Comparison of ENCODE assay signal across 12 mouse cellular contexts in genomic region chr13:55522730-55523129, GRCm38 (mm10). TPM values are rescaled to one million over a fixed set of nuclear protein-coding genes. Genes with fewer than 3 reads are reported as not detected.
A peak's percentile ranks its signal among the peaks of the same experiment; 100 is the strongest.
DNase-seq lines count a peak whose midpoint lies in the region; ATAC-seq and TF ChIP-seq lines count a peak whose summit lies in the region.
"Had no signal": no experiment of that assay in that cellular context is flagged by ENCODE, and none has a peak within 500 bp of the region (broad histone marks: within the 10 kb centered on the region; RNA-seq: fewer than 3 reads in every experiment).

No protein-coding gene starts in this region.

- peaks cover 6% of the 10 kb centered on the region for H3K4me1 ChIP-seq in kidney, embryonic 14.5 days (ENCODE audit: control insufficient read depth, insufficient read depth, low read length)
- H3K4me1 ChIP-seq in ES-E14 (ENCODE audit: control insufficient read depth in 2 of 2, insufficient read depth in 2 of 2, low read length in 2 of 2, poor library complexity in 1 of 2), result peaks cover 4 to 5% of the 10 kb centered on the region in 2 experiments; a peak in 2 of 4 replicates
- no peaks in the 10 kb centered on the region for H3K4me1 ChIP-seq in neural tube, embryonic 15.5 days
- H3K4me1 ChIP-seq: embryonic facial prominence, embryonic 13.5 days had no signal

- H3K36me3 ChIP-seq in kidney, embryonic 14.5 days (ENCODE audit: control insufficient read depth, insufficient read depth, low read length), result 0 out of 2 replicates have a peak, but pooled peaks cover 3% of the 10 kb centered on the region
- H3K36me3 ChIP-seq in ES-E14 (ENCODE audit: control insufficient read depth, insufficient read depth, low read length, poor library complexity, severe bottlenecking), result no peaks in the 10 kb centered on the region
- H3K36me3 ChIP-seq in neural tube, embryonic 15.5 days, result no peaks in the 10 kb centered on the region
- H3K36me3 ChIP-seq: embryonic facial prominence, embryonic 13.5 days had no signal

- H3K9ac ChIP-seq in kidney, embryonic 14.5 days (ENCODE audit: low read depth, low read length), result no peak overlapping the region
- H3K9ac ChIP-seq in ES-E14 (ENCODE audit: insufficient read depth, low read depth, low read length, poor library complexity, severe bottlenecking), result peak overlapping the region; percentile 8; the same call in 1 of the 2 replicates
- H3K9ac ChIP-seq in neural tube, embryonic 15.5 days (replicated peaks), result no peak overlapping the region
- H3K9ac ChIP-seq: embryonic facial prominence, embryonic 13.5 days; liver, embryonic 14.5 days had no signal

- ATAC-seq in kidney, embryonic 14.5 days (ENCODE audit: low FRiP score, low TSS enrichment), result 0 out of 2 replicates have a peak, but pooled peaks have one; percentile 10
- no peak for ATAC-seq in neural tube, embryonic 15.5 days (ENCODE audit: low FRiP score)

- H3K4me2 ChIP-seq in kidney, embryonic 14.5 days (replicated peaks; ENCODE audit: low read depth, low read length), result no peak overlapping the region
- no peak overlapping the region for H3K4me2 ChIP-seq in neural tube, embryonic 15.5 days
- H3K4me2 ChIP-seq: embryonic facial prominence, embryonic 13.5 days; midbrain, embryonic 11.5 days had no signal

- 61% methylated on average over 8 of the region's 8 CpGs for WGBS in kidney, embryonic 14.5 days
- 57% methylated on average over 8 of the region's 8 CpGs for WGBS in neural tube, embryonic 15.5 days

- no peak for DNase-seq in kidney, postnatal 25 days
- no peak for DNase-seq in ES-E14 (ENCODE audit: low read depth, low spot score)
- peak; percentile 54 for DNase-seq in fibroblast of lung, adult 2 months (ENCODE audit: low read depth)
- peak; percentile 40 to 52 for DNase-seq in heart, postnatal 10 days
- no peak for DNase-seq in B cell, adult 2 months
- DNase-seq in embryo, embryonic 9.5 days (ENCODE audit: extremely low spot score), result no peak

- in situ Hi-C loops in ES-E14 (cut with MboI; ENCODE audit: low sequenced_read_pairs in 2 of 2, unreplicated experiment in 2 of 2), result no loop called here

- no peak overlapping the region for H3K4me3 ChIP-seq in kidney, embryonic 14.5 days (ENCODE audit: low read length)
- peak overlapping the region; percentile 31 to 57; a peak in 2 of 4 replicates for H3K4me3 ChIP-seq in ES-E14 (ENCODE audit: insufficient read depth in 1 of 2, low read depth in 1 of 2, low read length in 2 of 2, poor library complexity in 1 of 2, severe bottlenecking in 1 of 2)
- H3K4me3 ChIP-seq in neural tube, embryonic 15.5 days (replicated peaks), result no peak overlapping the region
- H3K4me3 ChIP-seq: embryonic facial prominence, embryonic 13.5 days had no signal

- intact Hi-C loops in heart, postnatal 10 days (cut with DNase I), result no loop called here

- H3K27ac ChIP-seq in kidney, embryonic 14.5 days (ENCODE audit: low read depth, low read length), result no peak overlapping the region
- no peak overlapping the region for H3K27ac ChIP-seq in ES-E14 (ENCODE audit: insufficient read depth, low read depth, low read length, poor library complexity, severe bottlenecking)
- H3K27ac ChIP-seq in neural tube, embryonic 15.5 days (replicated peaks), result no peak overlapping the region
- H3K27ac ChIP-seq: embryonic facial prominence, embryonic 13.5 days; liver, embryonic 14.5 days had no signal

- no peaks in the 10 kb centered on the region for H3K27me3 ChIP-seq in kidney, embryonic 14.5 days (ENCODE audit: control insufficient read depth, insufficient read depth, low read length)
- no peaks in the 10 kb centered on the region for H3K27me3 ChIP-seq in neural tube, embryonic 15.5 days (replicated peaks)
- H3K27me3 ChIP-seq: CH12.LX; embryonic facial prominence, embryonic 13.5 days had no signal

- H3K9me3 ChIP-seq in kidney, embryonic 14.5 days (ENCODE audit: control insufficient read depth, low read length), result no peaks in the 10 kb centered on the region
- H3K9me3 ChIP-seq in ES-E14 (ENCODE audit: control insufficient read depth, insufficient read depth, low read depth, low read length), result no peaks in the 10 kb centered on the region
- H3K9me3 ChIP-seq in neural tube, embryonic 15.5 days (replicated peaks), result no peaks in the 10 kb centered on the region
- H3K9me3 ChIP-seq: embryonic facial prominence, embryonic 13.5 days had no signal

TF ChIP-seq in ES-E14, 5 proteins besides CTCF, POLR2A, EP300 and RAD21:
- TF ChIP-seq MAFK (IDR thresholded peaks at IDR 0.05; ENCODE audit: insufficient read depth, low read depth, low read length), result no peak
- no peak for TF ChIP-seq ZC3H11A (IDR thresholded peaks at IDR 0.05; ENCODE audit: borderline replicate concordance, low read depth, low read length)
- no peak for TF ChIP-seq CHD2 (IDR thresholded peaks at IDR 0.05; ENCODE audit: low read depth, low read length)
- no peak for TF ChIP-seq ZNF384 (IDR thresholded peaks at IDR 0.05; ENCODE audit: low read depth, low read length)
- TF ChIP-seq HCFC1 (IDR thresholded peaks at IDR 0.05; ENCODE audit: borderline replicate concordance, insufficient read depth, low read length), result no peak
TF ChIP-seq in ES-E14: peak in this region for 0.

RNA-seq across cellular contexts. Expression of gene Dok3, which starts 6.4 kb away (rescaled TPM):
- 1.9 and 2.2 TPM in 2 replicates for polyA plus RNA-seq in kidney, embryonic 14.5 days (2014; fragmentation: Nextera tagmentation; extraction: Ambion mirVana)
- 0.98 and 1.7 TPM in 2 replicates for total RNA-seq in ES-E14 (2012; rRNA removed)
- total RNA-seq in heart, postnatal 10 days (2021), result 1 to 10 TPM; 1.7 to 1.8 TPM
- polyA plus RNA-seq in neural tube, embryonic 15.5 days (2015; fragmentation: Nextera tagmentation; extraction: Ambion mirVana), result 4.2 and 4.6 TPM in 2 replicates

RNA-seq across cellular contexts. Expression of gene Pdlim7, which starts 9.3 kb away (rescaled TPM):
- 136 and 141 TPM in 2 replicates for polyA plus RNA-seq in kidney, embryonic 14.5 days (2014; fragmentation: Nextera tagmentation; extraction: Ambion mirVana)
- 46.7 and 58.2 TPM in 2 replicates for total RNA-seq in ES-E14 (2012; rRNA removed)
- 10 to 100 TPM; 63.6 to 74.2 TPM for total RNA-seq in heart, postnatal 10 days (2021)
- polyA plus RNA-seq in neural tube, embryonic 15.5 days (2015; fragmentation: Nextera tagmentation; extraction: Ambion mirVana), result 169 and 176 TPM in 2 replicates

RNA-seq across cellular contexts. Expression of gene Ddx41, which starts 13.7 kb away (rescaled TPM):
- polyA plus RNA-seq in kidney, embryonic 14.5 days (2014; fragmentation: Nextera tagmentation; extraction: Ambion mirVana), result 94.1 and 94.7 TPM in 2 replicates
- 85.9 and 120 TPM in 2 replicates for total RNA-seq in ES-E14 (2012; rRNA removed)
- total RNA-seq in heart, postnatal 10 days (2021), result 10 to 100 TPM; 17.5 to 18.2 TPM
- 48.8 and 53.1 TPM in 2 replicates for polyA plus RNA-seq in neural tube, embryonic 15.5 days (2015; fragmentation: Nextera tagmentation; extraction: Ambion mirVana)

RNA-seq across cellular contexts. Expression of gene Dbn1, which starts 34.8 kb away (rescaled TPM):
- 118 and 164 TPM in 2 replicates for polyA plus RNA-seq in kidney, embryonic 14.5 days (2014; fragmentation: Nextera tagmentation; extraction: Ambion mirVana)
- 77.0 and 83.8 TPM in 2 replicates for total RNA-seq in ES-E14 (2012; rRNA removed)
- 10 to 100 TPM; 53.7 to 58.2 TPM for total RNA-seq in heart, postnatal 10 days (2021)
- polyA plus RNA-seq in neural tube, embryonic 15.5 days (2015; fragmentation: Nextera tagmentation; extraction: Ambion mirVana), result 389 and 450 TPM in 2 replicates

RNA-seq across cellular contexts. Expression of gene Fam193b, which starts 48.2 kb away (rescaled TPM):
- 36.7 and 39.3 TPM in 2 replicates for polyA plus RNA-seq in kidney, embryonic 14.5 days (2014; fragmentation: Nextera tagmentation; extraction: Ambion mirVana)
- 50.8 and 77.5 TPM in 2 replicates for total RNA-seq in ES-E14 (2012; rRNA removed)
- 10 to 100 TPM; 22.8 to 24.2 TPM for total RNA-seq in heart, postnatal 10 days (2021)
- 43.0 and 46.4 TPM in 2 replicates for polyA plus RNA-seq in neural tube, embryonic 15.5 days (2015; fragmentation: Nextera tagmentation; extraction: Ambion mirVana)

Comparison
In these comparisons a context has a peak if more than half of its experiments do, and no peak if none do; other contexts are left out.
1. H3K4me3 ChIP-seq: peak in ES-E14 (2 of 2); none in kidney, embryonic 14.5 days (single experiment) and neural tube, embryonic 15.5 days (single experiment).
2. DNase-seq: peak in fibroblast of lung, adult 2 months (single experiment) and heart, postnatal 10 days (2 of 2); none in kidney, postnatal 25 days (0 of 2), ES-E14 (single experiment), B cell, adult 2 months (0 of 2) and embryo, embryonic 9.5 days (single experiment).